Mouse (Mus musculus) common myeloid progenitor, adult 5-6 weeks (primary cell): ENCODE measurements around the gene Pld2. TPM values are rescaled to one million over a fixed set of nuclear protein-coding genes. Genes with fewer than 3 reads are reported as not detected.
"Not testable (repeated sequence)": the region's sequence is repeated elsewhere in the genome, so short reads cannot be mapped to it uniquely, and the experiment has no call there.

ENCODE experiments used
- ATAC-seq: replicated peaks from 2 replicates; pipeline ENCODE4 v1.8.0; 2016; ENCODE audit warnings: low read depth, mild to moderate bottlenecking, moderate TSS enrichment, inconsistent platforms; ENCODE audit not compliant: poor library complexity, severe bottlenecking
- total RNA-seq: library from RNA; stranded (forward); fragments of 200-1000, 187-1606 nt; gene quantifications from 2 replicates; pipeline ENCODE4 v1.2.3, GENCODE M21; 2017

The Pld2 gene
- total RNA-seq, 1 experiment from 2014 or later: 1.2 TPM

DNA sequence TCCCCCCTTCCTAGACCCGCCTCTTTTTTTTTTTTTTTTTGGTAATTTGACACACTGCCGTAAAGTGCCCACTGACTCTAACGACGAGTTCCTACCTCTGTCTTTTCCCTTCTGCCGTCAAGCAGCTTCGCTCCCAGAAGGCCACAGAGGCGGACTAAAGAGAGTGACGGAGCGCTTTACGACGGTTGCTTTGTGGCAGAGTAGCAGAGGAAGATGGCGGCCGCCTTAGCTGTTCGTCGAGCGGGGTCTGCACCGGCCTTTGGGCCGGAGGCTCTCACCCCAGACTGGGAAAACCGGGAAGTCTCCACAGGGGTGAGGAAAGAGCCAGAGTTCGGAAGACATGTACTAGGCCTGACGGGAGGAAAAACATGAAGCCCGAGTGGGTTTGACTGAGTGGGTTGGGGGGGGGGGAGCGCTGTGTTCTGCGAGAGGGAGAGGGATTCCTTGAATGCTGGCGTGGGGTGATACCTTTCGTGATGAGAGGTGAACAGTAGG lies 14.6 kb upstream of the Pld2 start, which contains the start of gene Psmb6:
Psmb6 (plus strand) TSS at position 184 of the 495 bp plus-strand sequence.
- peak; percentile 99 for ATAC-seq

DNA sequence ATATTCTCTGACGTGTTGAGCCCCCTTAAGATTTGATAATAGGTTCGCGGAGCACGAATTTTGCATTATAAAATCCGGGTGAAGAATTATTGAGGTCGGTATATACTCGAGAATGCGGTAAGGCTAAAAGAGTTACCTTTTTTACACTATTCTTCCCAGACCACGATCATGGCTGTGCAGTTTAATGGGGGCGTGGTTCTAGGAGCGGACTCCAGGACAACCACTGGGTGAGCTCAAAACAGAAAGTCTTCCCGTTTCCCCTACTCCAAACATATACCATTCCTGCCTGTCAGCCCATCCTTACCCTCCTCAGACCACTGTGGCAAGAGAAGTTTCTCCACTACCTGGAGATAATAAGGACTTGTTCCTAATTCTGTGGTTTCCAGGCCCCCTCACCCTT lies 14.1 kb upstream of the Pld2 start:
- no peak for ATAC-seq

DNA sequence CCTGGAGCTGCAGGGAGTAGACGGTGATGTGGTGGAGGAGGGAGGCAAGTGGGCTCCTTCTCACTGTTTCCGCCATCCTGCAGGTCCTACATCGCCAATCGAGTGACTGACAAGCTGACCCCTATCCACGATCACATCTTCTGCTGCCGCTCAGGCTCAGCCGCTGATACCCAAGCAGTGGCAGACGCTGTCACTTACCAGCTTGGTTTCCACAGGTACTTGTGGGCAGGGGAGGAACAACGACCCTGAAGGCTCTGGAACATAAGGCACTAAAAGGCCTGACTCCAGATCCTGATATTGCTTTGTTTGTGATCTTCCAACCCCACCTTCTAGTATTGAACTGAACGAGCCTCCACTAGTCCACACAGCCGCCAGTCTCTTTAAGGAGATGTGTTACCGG lies 13.7 kb upstream of the Pld2 start:
- ATAC-seq: no peak

DNA sequence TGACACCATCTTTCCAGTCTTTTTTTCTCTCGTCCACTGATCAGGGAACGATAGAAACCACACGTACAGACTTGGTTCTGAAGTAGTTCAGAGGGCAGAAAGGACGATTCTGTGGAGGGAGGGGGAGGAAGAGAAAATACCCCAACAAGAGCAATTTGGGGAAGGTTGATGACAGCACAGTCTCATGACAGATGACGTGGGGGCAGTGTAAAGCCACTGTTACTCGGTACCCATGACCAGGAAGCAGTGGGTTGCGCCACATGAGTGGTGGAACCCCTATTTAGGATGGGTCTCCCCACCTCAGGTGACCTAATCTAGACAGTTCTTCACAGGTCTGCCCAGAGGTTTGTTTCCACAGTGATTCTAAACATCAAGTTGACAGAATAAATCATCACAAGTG lies 11.3 kb upstream of the Pld2 start:
- no peak for ATAC-seq

DNA sequence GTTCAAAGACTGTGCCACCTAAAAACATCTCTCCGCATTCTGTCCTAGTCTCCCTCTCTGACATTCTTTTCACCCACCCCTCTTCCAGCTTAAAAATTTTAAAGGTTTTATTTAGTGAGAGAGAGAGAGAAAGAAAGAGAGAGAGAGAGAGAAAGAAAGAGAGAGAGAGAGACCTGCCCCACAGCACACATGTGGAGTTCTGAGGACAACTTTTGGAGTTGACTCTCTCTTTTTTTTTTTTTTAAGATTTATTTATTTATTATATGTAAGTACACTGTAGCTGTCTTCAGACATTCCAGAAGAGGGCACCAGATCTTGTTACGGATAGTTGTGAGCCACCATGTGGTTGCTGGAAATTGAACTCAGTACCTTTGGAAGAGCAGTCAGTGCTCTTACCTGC lies 8.8 kb upstream of the Pld2 start:
- ATAC-seq: not testable (repeated sequence)

DNA sequence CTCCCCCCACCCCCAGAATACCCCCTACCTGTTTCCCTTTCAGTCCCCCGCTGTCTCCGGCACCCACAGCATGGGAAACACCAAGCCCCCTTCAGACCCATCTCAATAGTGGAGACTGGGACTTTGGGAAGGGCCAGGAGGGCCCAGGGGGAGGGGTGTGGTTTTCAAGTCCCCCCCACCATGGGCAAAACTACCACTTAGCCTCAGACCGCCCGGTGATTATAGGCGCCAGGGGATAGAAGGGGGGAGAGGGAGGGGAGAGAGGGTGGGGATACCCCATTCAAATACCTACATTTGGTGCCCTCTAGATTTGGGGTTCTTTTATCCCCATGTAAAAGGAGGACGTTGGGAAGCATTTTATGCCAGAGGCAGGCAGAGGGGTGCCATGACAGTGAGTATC lies 7.0 kb upstream of the Pld2 start, which contains the start of gene Gm40193:
Gm40193 (minus strand) TSS at position 101 of the 400 bp plus-strand sequence.
- ATAC-seq: no peak

DNA sequence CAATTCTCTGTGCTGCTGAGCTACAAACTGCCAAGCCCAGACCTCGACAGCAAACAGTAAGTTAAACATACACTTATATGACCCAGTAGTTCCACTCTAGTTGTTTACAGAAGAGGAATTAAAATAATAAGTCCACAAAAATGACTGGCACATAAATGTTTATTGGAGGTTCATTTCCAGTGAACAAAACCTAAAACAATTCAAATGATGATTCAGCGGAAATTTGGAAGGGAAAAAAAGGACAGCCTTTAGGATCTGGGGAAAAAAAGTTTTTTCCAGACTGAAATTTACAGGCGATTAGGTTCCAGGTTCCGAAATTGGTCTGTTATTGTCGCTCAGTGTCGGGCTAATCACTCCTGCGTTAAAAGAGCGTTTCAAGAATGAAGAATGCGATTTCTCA lies 441 bp upstream of the Pld2 start:
- no peak for ATAC-seq

DNA sequence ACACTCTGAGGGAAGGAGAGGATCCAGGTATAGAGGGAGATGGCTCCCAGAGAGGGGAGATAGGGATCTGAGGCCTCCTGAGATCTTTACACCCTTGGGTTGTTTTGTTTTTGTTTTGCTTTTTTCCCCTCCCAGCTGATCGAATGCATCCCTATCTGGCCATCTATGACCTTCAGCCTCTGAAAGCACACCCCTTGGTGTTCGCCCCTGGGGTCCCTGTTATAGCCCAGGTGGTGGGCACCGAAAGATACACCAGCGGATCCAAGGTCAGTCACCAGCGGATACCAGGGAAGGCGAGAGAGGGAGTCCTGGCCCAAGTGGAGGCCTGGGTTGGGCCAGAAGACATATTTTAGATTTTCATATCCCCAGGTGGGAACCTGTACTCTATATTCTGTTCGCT lies 1.1 kb downstream of the Pld2 start:
- no peak for ATAC-seq

DNA sequence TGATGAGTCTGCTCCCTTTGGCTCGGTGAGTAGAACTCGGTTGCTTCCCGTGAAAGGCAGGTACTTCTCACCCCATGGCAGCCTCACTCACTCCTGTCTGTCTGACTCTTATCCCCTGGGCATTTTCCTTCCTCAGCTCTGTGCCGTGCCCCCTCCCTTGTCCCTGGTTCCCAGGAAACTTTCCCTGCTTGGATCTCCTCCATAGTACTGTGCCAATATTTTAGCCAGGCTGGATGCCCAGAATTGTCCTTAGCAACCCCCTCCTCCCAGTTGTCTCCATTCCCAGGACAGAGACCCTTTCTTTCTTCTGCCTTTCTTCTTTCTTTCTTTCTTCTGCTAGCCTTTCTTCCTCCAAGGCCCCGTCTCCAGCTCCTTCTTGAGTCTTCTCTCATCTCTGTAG lies 1.6 kb downstream of the Pld2 start:
- ATAC-seq: no peak

DNA sequence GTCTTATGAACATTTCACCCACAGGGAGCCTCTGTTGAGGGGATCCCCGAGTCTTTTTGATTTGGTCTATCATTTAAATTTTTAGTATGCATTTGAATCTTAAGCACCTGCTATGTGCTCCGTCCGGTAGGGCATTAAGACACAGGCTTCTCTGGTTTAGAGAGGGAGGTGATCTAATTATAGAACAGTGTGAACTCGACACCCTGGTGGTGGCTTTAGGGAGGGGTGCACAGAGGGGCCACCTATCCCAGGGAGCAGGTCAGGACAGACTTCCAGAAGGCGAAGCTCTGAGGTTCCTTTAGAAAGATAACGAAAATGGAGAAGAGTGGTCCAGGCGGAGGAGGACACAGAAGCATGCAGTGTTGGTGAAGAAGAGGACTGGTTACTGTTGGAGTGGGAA lies 4.6 kb downstream of the Pld2 start:
- ATAC-seq: no peak

DNA sequence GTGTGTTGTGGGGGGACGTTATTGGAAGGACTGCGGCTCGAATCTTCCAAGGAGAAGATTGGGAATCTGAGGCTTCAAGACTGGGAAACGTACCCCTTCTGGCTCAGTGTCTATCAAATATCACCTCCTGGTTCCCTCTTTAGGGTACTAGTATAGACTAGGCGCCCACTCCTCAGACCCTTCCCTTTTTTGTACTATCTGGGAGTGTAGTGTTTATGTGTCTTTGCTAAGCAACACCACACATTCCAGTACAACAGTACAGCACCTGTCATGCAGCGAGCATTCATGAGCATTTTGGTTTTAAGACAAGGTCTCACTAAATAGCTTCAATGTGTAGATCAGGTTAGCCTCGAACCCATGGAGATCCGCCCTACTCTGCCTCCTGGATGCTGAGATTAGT lies 11.7 kb downstream of the Pld2 start:
- ATAC-seq: no peak

DNA sequence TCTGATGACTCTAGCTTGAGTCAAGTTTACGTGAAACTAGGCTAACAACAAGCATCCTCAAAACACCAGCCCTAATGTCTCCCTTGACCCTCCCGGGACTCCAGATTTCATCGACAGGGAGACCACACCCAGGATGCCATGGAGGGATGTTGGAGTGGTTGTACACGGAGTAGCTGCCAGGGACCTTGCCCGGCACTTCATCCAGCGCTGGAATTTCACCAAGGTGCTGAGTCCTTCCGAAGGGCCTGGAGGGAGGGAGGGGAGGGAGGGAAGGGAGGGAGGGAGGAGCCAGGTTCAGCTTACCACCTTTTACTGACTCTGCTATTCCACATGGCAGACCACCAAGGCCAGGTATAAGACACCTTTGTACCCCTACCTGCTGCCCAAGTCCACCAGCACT lies 14.1 kb downstream of the Pld2 start:
- ATAC-seq: no peak

DNA sequence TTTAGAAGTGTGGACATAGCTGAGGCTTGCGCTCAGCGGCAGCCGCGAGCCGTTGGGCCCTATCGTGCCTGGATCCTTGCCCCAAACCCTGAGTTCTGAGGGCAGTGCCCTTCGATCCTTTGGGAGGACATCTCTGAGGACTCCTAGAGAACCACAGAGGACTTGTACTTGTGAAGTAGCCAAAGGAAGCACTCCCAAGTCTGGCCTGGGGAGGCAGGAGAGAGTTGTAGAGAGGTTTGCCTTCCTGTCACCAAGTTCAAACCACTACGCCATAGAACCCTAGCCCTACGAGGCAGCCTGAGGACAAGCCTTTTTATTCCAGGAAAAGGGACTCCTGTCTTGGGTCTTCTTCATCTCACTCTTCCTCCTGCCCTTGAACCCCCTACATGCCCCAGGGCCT lies 17.7 kb downstream of the Pld2 start:
- peak; percentile 45 for ATAC-seq

DNA sequence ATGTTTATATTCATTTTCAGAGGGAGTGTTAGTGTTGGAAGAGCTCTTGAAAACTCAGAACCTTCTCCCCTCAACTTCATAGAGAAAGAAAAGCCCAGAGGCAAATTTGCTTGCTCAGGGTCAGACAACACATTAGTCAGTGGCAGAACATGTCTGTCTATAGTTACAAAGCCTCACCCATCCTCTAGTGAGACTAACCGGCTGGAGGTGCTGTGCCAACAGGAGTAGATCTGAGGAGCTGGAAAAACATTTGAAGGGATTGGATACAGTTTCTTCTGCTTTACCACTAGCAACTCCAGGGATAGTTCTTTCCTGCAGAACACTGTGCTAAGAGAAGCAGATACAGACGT lies 22.0 kb downstream of the Pld2 start:
- no peak for ATAC-seq

DNA sequence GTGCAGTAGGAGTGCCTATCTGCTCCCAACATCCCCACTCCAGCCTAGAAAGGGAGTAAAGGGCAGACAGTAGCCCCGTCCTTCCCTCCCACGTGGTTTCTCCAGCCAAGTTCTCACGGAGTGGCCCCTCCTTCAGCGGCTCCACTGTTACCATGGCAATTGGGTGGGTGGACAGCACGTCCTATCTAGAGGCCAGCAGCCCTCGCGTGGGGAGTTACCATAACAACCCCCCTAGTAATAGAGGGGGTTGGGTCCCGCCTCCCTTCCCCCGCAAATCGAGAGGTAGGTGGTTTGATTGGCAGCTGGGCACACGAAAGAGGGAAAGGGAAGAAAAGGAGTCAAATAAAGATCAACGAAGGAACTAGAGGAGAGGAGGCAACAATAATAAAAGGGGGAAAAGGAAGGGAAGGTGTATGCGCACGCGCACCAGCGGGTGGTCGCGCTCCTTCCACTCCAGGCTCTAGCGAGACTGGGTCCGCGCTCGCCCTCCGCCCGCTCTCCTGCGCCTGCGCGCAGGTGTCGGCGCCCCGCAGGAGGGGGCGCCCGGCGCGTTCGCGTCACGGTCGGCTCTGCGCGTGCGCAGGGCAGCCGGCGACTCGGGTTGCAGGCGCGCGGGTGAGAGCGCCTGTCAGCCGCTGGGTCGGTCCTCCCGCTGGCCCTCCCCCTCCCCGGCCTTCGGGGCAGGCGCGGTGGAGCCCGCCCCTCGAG lies 22.6 kb downstream of the Pld2 start, which contains the start of gene Mink1:
Mink1 (plus strand) TSS at position 595 of the 708 bp plus-strand sequence.
- ATAC-seq: peak; percentile 60

DNA sequence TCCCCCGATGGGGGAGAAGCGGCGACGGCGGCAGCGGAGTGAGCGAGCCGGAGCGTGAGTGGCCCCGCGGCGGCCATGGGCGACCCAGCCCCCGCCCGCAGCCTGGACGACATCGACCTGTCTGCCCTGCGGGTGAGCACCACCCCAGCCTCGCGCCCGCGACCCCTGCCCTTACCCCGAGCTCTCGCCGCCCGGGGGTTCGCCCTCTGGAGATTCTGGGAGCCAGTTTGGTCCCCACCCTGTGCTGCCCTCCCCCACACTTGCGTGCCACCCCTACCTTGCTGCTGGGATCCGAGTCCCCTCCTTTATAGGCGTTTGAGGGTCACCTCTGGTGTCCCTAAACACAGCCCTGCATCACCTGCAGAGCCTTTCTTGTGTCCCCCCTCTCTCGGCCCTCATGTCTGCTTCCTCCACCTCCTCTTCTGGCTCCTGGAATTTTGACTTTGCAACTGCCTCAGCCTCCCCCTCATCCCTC lies 23.2 kb downstream of the Pld2 start:
- ATAC-seq: no peak

DNA sequence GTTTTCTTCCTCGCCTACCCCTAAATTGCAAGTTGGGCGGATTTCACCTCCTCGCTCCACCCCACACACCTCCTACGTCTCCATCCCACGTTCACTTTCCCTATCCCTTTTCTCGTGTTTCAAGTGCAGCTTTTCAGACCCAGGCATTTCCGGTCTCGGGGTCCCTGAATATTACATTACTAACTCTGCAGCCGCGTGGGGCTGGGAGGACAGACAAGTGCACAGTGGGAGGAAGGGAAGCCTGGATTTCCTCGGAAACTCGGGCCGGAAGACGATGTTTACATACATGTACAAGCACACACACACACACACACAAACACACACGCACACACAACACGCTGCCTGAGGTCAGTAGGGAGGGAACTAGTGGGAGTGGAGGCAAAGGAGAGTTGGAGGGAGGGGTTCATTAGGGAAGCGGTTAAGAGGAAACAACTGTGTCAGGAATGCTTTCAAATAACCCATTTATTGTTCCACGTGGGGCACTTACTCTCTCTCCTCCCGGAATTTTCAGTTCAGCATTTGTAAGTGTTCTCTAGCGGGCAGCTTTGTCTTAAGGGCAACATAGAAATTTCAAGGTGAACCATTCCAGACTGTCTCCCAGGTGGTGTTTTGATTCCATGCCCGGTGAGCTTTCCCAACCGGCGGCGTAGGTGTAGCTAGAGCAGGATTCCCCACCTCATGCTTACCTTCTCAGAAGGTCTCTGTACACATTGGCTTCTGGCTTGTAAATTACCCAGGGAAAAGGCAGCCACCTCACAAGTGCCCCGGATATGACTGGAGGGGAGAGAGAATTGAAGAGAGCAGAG lies 23.8 kb downstream of the Pld2 start:
- ATAC-seq: no peak

DNA sequence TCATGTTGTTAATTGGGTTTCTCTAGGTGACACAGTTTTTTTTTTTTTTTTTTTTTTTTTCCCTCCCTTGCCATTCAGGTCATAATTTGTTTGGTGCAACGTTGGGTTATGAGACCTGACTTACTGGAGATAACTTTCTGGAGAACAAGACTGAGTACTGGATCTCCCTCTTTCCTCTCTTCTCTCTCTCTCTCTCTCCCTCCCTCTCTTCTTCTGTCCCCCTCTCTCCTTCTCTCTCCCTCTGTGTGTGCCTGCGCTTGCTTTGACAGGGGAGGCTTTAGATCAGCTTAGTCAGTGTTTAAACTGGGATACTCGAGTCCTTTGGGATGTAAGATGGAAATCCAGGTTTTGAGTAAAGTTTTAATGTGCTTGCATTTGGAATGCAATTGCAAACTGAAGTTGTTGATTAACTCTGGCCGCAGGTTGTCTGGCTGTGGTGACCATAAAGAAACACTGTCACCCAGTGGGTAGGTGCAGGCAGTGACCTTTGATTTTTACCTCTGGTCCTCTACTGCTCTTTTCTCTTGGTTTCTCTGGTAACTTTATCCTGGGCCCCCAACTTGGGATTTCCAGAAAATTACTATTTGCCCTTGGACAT lies 24.5 kb downstream of the Pld2 start:
- no peak for ATAC-seq

DNA sequence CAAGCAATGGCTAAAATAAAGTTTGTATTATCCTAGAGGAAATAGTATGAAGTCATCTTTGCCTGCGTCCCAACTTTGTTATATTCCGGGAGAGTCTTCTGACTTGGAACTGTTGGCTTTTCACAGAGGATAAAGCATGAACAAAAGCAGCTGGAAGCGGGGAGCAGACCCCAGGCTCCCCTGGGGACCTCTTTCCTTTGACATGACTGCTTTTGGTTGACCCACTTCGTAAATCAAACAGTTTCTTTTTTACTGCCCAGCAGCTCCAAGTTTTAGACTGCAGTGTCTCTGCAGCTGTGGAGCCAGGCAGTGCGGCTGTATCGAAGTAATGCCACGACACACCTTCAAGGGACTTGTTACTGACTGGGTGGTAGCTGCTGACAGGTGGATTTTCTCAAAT lies 26.7 kb downstream of the Pld2 start:
- no peak for ATAC-seq

DNA sequence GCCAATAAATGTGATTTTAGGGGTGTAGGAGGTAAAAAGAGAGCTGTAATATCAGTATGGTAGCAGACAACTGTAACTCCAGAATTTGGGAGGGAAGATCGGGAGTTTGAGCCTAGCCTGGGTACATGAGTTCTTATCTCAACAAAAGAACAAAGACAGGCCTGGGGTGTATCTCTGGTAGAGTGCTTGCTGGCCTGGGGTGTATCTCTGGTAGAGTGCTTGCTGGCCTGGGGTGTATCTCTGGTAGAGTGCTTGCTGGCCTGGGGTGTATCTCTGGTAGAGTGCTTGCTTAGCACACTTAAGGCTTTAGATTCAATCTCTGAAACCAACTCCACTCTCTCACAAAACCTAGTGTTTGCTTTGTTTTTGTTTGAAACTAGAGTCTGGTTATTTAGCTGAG lies 30.8 kb downstream of the Pld2 start:
- peak; percentile 45; the same call in 1 of the 2 replicates for ATAC-seq

DNA sequence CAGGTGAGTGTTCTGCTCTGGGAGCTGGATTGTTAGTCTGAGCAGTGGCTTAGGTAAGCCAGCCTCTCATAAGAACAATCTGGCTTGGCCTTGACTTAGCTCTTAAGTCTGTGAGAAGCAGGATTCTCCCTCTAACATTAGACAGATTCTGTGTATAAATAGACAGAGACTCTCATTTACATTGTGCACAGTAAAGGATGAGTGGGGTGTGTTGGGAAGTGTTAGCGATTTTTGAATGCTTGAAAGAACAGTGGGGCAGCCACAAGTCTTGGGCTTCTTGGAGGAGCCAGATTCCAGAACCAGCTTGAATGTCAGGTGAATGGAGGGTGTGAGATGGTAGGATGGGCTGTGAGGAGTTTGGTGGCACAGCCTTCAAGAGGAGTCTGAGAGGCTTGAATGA lies 31.8 kb downstream of the Pld2 start:
- no peak for ATAC-seq
